Mouse (Mus musculus) yolk sac, embryonic 10.5 days (tissue): ENCODE data around the gene Tmc5.

Experiments used
- DNase-seq: peaks from one replicate; pipeline ENCODE4 v3.0.0-alpha.2; 2017; ENCODE audit warnings: low spot score

Gene Tmc5

GRCm38 (mm10) chr7:118597201-118597600, at the start of gene Tmc5:
Gene Tmc5, plus strand, starts transcription at chr7:118597297.
- DNase-seq: no peak

DNA sequence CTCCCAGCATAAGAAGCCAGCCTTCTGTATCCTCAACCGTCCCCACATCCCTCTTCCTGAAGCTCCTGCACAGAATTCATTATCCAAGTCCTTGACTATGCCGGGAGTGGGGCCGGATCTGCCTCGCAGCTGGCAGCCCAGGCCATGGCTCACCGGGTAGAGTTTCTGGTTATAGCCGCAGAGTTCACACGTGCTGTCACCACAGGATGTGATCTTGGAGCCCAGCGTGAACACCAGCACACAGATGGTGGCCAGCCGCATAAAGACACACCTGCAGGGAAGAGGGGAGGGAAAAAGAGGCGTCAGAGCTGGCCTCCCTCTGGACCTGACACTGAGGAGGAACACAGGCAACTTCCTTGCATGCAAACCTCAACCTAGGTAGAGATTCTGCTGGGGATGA, 49.6 kb upstream of the Tmc5 start:
- DNase-seq: no peak

DNA sequence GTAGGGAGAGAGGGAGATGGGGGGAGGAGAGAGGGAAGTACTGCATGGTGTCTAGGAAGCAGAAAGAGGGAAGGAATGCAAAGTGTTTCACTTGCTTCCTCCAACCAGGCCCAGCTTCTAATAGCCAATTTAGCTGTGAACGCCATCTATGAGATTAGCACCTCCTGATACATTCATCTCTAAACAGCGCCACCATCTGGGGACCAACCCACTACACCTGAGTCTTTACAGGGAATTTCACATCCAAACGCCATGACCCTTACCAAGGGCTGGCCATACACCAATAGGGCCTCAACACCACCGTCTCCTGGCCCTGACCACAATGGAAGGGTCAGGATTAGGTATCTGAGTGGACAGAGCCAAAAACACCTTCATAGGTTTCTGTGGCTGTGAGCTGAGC, 43.2 kb upstream of the Tmc5 start:
- no peak for DNase-seq

DNA sequence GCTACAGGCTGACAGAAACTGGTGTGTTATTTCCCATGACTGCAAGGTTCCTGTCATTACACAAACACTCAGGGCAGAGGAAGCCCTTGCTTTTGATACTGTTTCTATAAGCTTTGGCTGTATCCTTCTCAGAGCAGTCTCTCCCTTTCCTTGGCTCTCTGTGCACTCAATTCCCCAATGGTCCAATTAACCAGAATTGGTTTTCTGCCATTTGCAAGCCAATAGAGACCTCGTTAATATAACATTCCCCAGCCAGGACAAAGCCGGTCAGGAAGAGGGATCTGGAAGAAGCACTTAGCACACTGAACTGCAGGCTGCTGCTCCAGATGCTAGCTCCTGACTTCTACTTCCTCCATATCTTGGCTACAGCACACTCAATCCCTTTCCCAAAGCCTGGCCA, 42.8 kb upstream of the Tmc5 start:
- no peak for DNase-seq

GRCm38 (mm10) chr7:118569121-118569543, 28.0 kb upstream of the Tmc5 start:
- no peak for DNase-seq

- no peak for DNase-seq
Observed at GRCm38 (mm10) chr7:118571350-118571749, 25.7 kb upstream of the Tmc5 start.

DNA sequence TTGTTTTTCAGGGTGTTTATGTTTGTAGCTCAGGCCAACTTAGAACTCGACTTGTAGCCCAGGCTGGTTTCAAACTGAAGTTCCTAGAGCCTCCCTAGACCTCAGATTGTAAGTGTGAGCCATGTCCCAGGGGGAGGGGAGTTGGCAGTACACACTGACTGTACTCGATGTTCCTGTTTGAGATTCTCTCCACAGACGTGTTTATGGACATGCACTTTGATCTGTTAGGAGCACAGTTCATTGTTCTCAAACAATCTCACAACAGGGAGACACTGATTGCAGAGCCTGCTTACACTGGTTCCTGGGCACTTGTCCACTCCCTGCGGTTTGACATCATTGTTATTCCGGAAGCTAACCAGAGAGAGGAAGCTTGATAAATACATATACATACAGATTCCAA, 25.1 kb upstream of the Tmc5 start:
- no peak for DNase-seq

DNA sequence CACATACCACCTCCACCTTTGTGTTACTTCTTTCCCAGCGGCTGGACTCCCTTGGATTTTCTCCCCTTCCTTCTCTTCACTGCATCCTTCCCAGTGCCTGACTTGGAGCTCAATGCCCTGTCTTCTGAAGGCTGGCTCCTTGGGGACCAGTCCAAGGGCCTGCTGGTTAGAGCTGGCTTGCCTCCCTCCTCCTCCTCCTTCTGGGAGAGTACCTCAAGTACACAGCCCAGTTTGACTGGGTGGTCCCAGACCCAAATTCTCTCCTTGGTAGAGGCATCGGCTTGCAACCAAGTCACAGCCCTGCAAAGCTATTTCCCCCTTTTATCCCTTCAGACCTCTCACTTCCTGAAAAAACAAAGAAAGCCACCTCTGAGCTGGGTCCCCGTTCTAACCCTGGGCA, 18.8 kb upstream of the Tmc5 start:
- no peak for DNase-seq

GRCm38 (mm10) chr7:118579938-118580337, 17.2 kb upstream of the Tmc5 start:
- no peak for DNase-seq

GRCm38 (mm10) chr7:118583821-118584220, 13.3 kb upstream of the Tmc5 start:
- no peak for DNase-seq

- peak; percentile 66 for DNase-seq
Observed at GRCm38 (mm10) chr7:118584257-118584907, 12.7 kb upstream of the Tmc5 start, which contains the start of gene Tmc7. Gene Tmc7, minus strand, starts transcription at chr7:118584736.

DNA sequence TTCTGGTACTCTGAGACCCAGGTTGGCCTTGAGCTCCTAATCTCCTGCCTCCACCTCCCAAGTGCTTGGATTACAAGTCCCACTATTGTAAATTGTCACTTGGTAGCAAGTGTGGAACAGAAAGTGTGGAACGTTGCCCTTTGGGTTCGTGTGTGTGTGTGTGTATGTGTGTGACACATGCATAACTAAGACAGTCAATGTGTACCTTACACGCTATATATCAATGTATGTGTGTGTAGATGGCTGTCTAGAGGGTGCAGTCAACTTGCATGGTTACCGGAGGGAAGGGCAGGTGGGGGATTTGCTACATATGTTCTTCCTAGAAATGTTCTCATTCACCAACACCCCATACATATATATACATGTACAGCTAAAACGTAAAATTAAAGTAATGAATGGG, 12.2 kb upstream of the Tmc5 start:
- no peak for DNase-seq

DNA sequence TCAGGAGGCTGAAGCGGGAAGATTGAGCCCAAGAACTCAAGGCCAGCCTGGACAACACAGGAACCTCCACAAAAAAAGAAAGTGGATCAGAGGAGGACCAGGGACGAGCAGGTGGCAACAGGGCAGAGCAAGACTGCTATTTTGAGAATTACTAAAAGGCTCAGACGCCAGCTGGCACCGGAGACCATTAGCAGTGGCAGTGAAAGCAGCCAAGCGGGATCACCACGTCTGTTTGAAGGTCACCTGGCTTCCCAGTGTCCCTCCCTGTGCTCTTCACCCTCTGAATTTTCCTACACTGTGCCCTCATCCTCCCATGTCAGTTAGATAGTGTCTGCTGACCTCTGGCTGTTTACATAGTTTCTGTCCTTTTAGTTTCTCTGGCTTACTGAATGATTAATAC, 11.2 kb upstream of the Tmc5 start:
- no peak for DNase-seq

GRCm38 (mm10) chr7:118590726-118591305, 6.3 kb upstream of the Tmc5 start:
- no peak for DNase-seq

DNA sequence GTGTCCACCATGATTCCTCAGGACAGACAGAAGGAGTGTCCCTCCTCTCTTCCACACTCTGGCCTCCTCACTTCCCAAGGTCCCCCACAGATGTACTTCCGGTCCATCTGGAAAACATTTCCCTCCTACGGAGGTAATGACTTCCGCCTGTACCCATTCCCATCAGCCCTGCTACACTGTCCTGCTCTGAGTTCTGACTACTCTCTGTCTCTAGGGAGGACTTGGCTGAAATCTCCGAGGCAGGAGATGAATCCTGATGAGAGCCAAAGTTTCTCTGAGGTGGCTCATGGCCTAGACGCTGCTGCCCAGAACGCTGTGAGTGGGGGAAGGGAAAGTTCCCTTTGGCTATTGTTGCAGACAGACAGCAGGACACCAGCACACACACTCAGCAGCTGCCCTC, 5.0 kb upstream of the Tmc5 start:
- DNase-seq: no peak

DNA sequence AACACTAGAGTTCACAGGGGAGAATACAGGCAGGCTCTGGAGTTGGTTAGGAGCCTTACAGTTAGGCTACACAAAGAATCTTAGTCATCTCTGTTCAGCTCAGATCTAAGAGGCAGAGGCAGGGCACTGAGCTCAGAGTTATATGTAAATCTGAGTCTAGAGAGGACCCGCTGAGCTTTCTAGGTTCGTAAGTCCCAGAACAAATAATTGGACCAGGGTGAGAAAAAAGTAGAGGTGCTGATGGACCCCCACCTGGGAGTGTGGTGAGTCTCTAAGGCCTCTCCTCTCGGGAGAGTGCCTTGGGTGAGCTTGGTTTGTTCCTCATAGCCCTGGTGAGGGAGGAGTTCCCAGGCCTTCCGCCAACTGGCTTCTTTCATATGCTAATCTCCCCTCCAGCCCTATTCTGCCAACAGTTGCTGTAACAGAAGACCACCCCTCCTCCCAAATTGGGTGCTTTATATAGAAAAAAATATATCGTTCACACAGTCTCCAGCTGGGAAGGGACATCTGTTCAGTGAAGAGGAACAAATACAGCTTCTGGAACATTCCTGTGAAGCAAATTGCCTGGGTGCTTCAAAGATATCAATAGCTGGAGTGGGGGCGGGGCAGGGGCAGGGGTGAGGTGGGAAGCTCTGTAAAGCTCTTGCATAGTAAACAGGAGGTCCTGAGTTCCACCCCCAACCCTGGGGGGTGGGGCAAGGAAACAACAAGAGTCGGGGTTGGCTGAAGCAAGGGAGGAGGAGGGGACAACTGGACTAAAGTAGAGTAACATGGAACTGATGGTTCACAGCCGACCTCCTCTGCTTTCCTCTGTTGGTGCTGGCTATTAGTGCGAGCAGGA, 3.3 kb upstream of the Tmc5 start:
- peak; percentile 58 for DNase-seq

GRCm38 (mm10) chr7:118594611-118595010, 2.5 kb upstream of the Tmc5 start:
- DNase-seq: no peak

DNA sequence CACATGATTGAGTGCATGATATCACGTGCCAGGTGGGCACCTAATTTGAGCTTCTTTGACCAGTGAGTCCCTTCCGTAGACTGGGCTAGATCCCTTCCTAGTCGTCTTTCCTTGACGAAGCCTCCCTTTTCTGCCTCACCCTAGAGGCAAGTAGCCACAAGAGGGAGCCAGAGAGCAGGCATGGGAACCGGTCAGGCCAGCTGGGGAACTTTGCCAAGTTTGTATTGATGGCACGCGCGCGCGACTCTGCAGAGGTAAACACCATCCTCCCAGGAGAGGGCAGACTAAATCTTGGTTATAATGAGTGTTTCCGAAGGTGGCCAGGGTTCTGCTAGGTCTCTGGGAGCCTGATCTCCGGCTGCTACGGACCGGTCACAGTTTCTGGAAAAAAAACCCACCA, 1.9 kb upstream of the Tmc5 start:
- peak; percentile 83 for DNase-seq

GRCm38 (mm10) chr7:118596271-118596670, 826 bp upstream of the Tmc5 start:
- DNase-seq: no peak

GRCm38 (mm10) chr7:118599954-118600631, 3.0 kb downstream of the Tmc5 start:
- DNase-seq: no peak

DNA sequence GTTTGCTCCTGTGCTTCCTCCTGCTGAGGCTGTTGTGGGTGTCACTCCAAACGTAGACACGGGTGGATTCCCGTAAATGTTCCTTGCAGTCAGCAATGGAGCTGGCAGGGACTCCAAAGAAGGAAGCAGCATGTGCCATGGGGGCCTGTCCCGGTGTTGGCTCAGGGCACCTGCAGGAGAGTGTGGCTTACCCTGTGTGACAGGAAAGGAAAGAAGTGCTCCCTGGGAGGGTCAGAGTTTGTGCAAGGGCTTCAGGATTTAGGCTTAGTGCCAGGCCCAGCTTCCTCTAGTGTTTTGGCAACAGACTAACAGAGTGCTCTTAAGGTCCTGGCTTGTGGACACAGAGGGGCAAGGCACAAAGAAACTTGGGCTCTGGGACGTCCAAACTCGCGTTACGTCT, 7.7 kb downstream of the Tmc5 start:
- DNase-seq: no peak

DNA sequence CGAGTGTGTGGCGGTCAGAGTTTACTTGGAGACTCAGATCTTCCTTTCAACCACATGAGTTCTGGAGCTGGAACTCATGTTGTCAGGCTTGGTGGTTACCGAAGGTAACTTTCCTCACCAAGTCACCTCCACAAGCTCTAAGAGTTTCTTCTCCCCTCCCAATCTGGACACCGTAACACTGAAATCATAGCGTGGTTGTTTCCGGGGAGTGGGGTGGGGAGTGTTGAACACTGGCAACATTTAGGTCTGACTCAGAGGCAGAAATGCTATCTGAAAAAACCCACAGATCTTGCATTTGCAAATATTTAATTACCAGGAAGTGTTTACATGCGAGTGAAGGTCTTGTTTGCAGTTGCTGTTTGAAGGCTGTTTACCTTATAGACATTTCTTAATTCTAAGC, 12.7 kb downstream of the Tmc5 start:
- DNase-seq: no peak

- DNase-seq: no peak
Observed at GRCm38 (mm10) chr7:118610721-118611120, 13.6 kb downstream of the Tmc5 start.
